In genomic region chr5:117134889-117135456, GRCm38 (mm10) we compare ENCODE assay signal across 9 mouse cellular contexts. TPM values are rescaled to one million over a fixed set of nuclear protein-coding genes. Genes with fewer than 3 reads are reported as not detected.
DNase-seq lines count a peak whose midpoint lies in the region; ATAC-seq lines count a peak whose summit lies in the region.
"Had no signal": no experiment of that assay in that cellular context is flagged by ENCODE, and none has a peak within 500 bp of the region (broad histone marks: within the 10 kb centered on the region; RNA-seq: fewer than 3 reads in every experiment).

No protein-coding gene starts in this region.

- no peak for DNase-seq in hindbrain, embryonic 11.5 days (ENCODE audit: low spot score)
- peak; percentile 49 for DNase-seq in 3T3-L1 (ENCODE audit: low read depth, low spot score)
- peak; percentile 34 for DNase-seq in NIH3T3 (ENCODE audit: low read depth)
- no peak for DNase-seq in limb, embryonic 10.5 days (ENCODE audit: low spot score)
- no peak for DNase-seq in frontal cortex, adult 2 months (ENCODE audit: extremely low spot score in 1 of 2, low spot score in 1 of 2)
- DNase-seq in yolk sac, embryonic 10.5 days (ENCODE audit: low spot score): no peak
- DNase-seq in adipocyte (ENCODE audit: low spot score): no peak

- 84% methylated on average over 3 of the region's 3 CpGs for WGBS in hindbrain, embryonic 12.5 days
- WGBS in hindbrain, embryonic 11.5 days: 74% methylated on average over 3 of the region's 3 CpGs
- WGBS in limb, embryonic 10.5 days: 71% methylated on average over 3 of the region's 3 CpGs

- ATAC-seq in hindbrain, embryonic 12.5 days (ENCODE audit: low FRiP score): no peak
- no peak for ATAC-seq in hindbrain, embryonic 11.5 days (ENCODE audit: low FRiP score)

- peak overlapping the region; percentile 23; the same call in 1 of the 2 replicates for H3K9ac ChIP-seq in hindbrain, embryonic 12.5 days
- no peak overlapping the region for H3K9ac ChIP-seq in hindbrain, embryonic 11.5 days (ENCODE audit: low read depth, low read length)
- H3K9ac ChIP-seq: hindbrain, embryonic 15.5 days had no signal

- peaks cover 14% of the 10 kb centered on the region for H3K4me1 ChIP-seq in hindbrain, embryonic 12.5 days
- H3K4me1 ChIP-seq in hindbrain, embryonic 11.5 days (replicated peaks; ENCODE audit: control insufficient read depth, insufficient read depth, low read length): peaks cover 2% of the 10 kb centered on the region; the same call in 1 of the 2 replicates
- peaks cover 28% of the 10 kb centered on the region for H3K4me1 ChIP-seq in limb, embryonic 10.5 days

- H3K36me3 ChIP-seq in hindbrain, embryonic 12.5 days: no peaks in the 10 kb centered on the region
- no peaks in the 10 kb centered on the region for H3K36me3 ChIP-seq in hindbrain, embryonic 11.5 days (ENCODE audit: control insufficient read depth, insufficient read depth, low read length)
- no peaks in the 10 kb centered on the region for H3K36me3 ChIP-seq in limb, embryonic 10.5 days
- H3K36me3 ChIP-seq: hindbrain, embryonic 15.5 days had no signal

- H3K27ac ChIP-seq in hindbrain, embryonic 12.5 days: no peak overlapping the region
- H3K27ac ChIP-seq in hindbrain, embryonic 11.5 days (ENCODE audit: low read depth, low read length): no peak overlapping the region
- peak overlapping the region; percentile 70 for H3K27ac ChIP-seq in limb, embryonic 10.5 days
- H3K27ac ChIP-seq: hindbrain, embryonic 15.5 days had no signal

- H3K4me3 ChIP-seq in hindbrain, embryonic 12.5 days: no peak overlapping the region
- H3K4me3 ChIP-seq in hindbrain, embryonic 11.5 days (ENCODE audit: low read depth, low read length): no peak overlapping the region
- H3K4me3 ChIP-seq in limb, embryonic 10.5 days: peak overlapping the region; percentile 19; the same call in 1 of the 2 replicates
- H3K4me3 ChIP-seq: hindbrain, embryonic 15.5 days had no signal

- no peaks in the 10 kb centered on the region for H3K27me3 ChIP-seq in hindbrain, embryonic 12.5 days
- H3K27me3 ChIP-seq in hindbrain, embryonic 11.5 days (ENCODE audit: control insufficient read depth, insufficient read depth, low read length): no peaks in the 10 kb centered on the region
- no peaks in the 10 kb centered on the region for H3K27me3 ChIP-seq in limb, embryonic 10.5 days (ENCODE audit: low read depth, poor library complexity, severe bottlenecking)
- H3K27me3 ChIP-seq: hindbrain, embryonic 15.5 days had no signal

- H3K9me3 ChIP-seq in hindbrain, embryonic 12.5 days (replicated peaks): no peaks in the 10 kb centered on the region
- no peaks in the 10 kb centered on the region for H3K9me3 ChIP-seq in hindbrain, embryonic 11.5 days (ENCODE audit: control insufficient read depth, low read length)
- no peaks in the 10 kb centered on the region for H3K9me3 ChIP-seq in limb, embryonic 10.5 days (replicated peaks)
- H3K9me3 ChIP-seq: hindbrain, embryonic 15.5 days had no signal

- H3K4me2 ChIP-seq in hindbrain, embryonic 12.5 days (replicated peaks): no peak overlapping the region
- no peak overlapping the region for H3K4me2 ChIP-seq in hindbrain, embryonic 11.5 days (replicated peaks; ENCODE audit: low read depth, low read length)
- H3K4me2 ChIP-seq: hindbrain, embryonic 15.5 days had no signal

RNA-seq across cellular contexts. Expression of gene Taok3, which starts 15.0 kb away (rescaled TPM):
- polyA plus RNA-seq in hindbrain, embryonic 12.5 days (2016; fragmentation: Nextera tagmentation; extraction: Ambion mirVana): 30.6 and 31.8 TPM in 2 replicates
- 21.7 and 26.1 TPM in 2 replicates for polyA plus RNA-seq in hindbrain, embryonic 11.5 days (2014; fragmentation: Nextera tagmentation; extraction: Ambion mirVana)
- 5.5 and 6.2 TPM in 2 replicates for polyA plus RNA-seq in limb, embryonic 10.5 days (2016; fragmentation: Nextera tagmentation; extraction: Ambion mirVana)
- polyA plus RNA-seq in frontal cortex, adult 2 months (2012; rRNA removed): 43.8 and 48.2 TPM in 2 replicates

RNA-seq across cellular contexts. Expression of gene Suds3, which starts 19.1 kb away (rescaled TPM):
- polyA plus RNA-seq in hindbrain, embryonic 12.5 days (2016; fragmentation: Nextera tagmentation; extraction: Ambion mirVana): 118 and 120 TPM in 2 replicates
- polyA plus RNA-seq in hindbrain, embryonic 11.5 days (2014; fragmentation: Nextera tagmentation; extraction: Ambion mirVana): 48.0 and 54.2 TPM in 2 replicates
- 76.9 and 80.9 TPM in 2 replicates for polyA plus RNA-seq in limb, embryonic 10.5 days (2016; fragmentation: Nextera tagmentation; extraction: Ambion mirVana)
- polyA plus RNA-seq in frontal cortex, adult 2 months (2012; rRNA removed): 122 and 124 TPM in 2 replicates

Comparison
In these comparisons a context has a peak if more than half of its experiments do, and no peak if none do; other contexts are left out.
1. DNase-seq: peak in 3T3-L1 (single experiment) and NIH3T3 (single experiment); none in hindbrain, embryonic 11.5 days (single experiment), limb, embryonic 10.5 days (single experiment), frontal cortex, adult 2 months (0 of 2), yolk sac, embryonic 10.5 days (single experiment) and adipocyte (single experiment).